Mouse (Mus musculus) heart, adult 8-10 months (tissue): ENCODE results near the gene Asgr2. TPM values are rescaled to one million over a fixed set of nuclear protein-coding genes. Genes with fewer than 3 reads are reported as not detected.
"Not testable (repeated sequence)": the region's sequence is repeated elsewhere in the genome, so short reads cannot be mapped to it uniquely, and the experiment has no call there.

Experiments
- DNase-seq: peaks from one replicate; pipeline ENCODE4 v3.0.0; 2022; ENCODE audit warnings: low spot score
- total RNA-seq, 4 experiments: library from RNA; stranded (reverse); gene quantifications; 2 replicates each; pipeline ENCODE4 v1.2.4; 2022

The Asgr2 gene
- total RNA-seq, 4 experiments from 2014 or later = 0.34 TPM; not detected in 3

GRCm38 (mm10) chr11:70084563-70084962 lies 7.9 kb upstream of the Asgr2 start:
- peak; percentile 38 for DNase-seq

- DNase-seq = no peak
Observed at GRCm38 (mm10) chr11:70097396-70097795, 5.0 kb downstream of the Asgr2 start.

- DNase-seq = no peak
Observed at GRCm38 (mm10) chr11:70099102-70099501, 6.7 kb downstream of the Asgr2 start.

- DNase-seq = no peak
Observed at GRCm38 (mm10) chr11:70099809-70100208, 7.4 kb downstream of the Asgr2 start.

GRCm38 (mm10) chr11:70103701-70104315 lies 11.4 kb downstream of the Asgr2 start:
- no peak for DNase-seq

- DNase-seq = no peak
Observed at GRCm38 (mm10) chr11:70107085-70107484, 14.6 kb downstream of the Asgr2 start.

- no peak for DNase-seq
Observed at GRCm38 (mm10) chr11:70110146-70110545, 17.7 kb downstream of the Asgr2 start.

- no peak for DNase-seq
Observed at GRCm38 (mm10) chr11:70114562-70114961, 22.1 kb downstream of the Asgr2 start.

- no peak for DNase-seq
Observed at GRCm38 (mm10) chr11:70115901-70116300, 23.5 kb downstream of the Asgr2 start.

GRCm38 (mm10) chr11:70129926-70130379 lies 37.5 kb downstream of the Asgr2 start, which contains the start of gene Mgl2:
Gene Mgl2, plus strand, starts transcription at chr11:70130329.
- DNase-seq = peak; percentile 29

- DNase-seq = not testable (repeated sequence)
Observed at GRCm38 (mm10) chr11:70135001-70135400, 42.6 kb downstream of the Asgr2 start.

- DNase-seq = not testable (repeated sequence)
Observed at GRCm38 (mm10) chr11:70135925-70136324, 43.5 kb downstream of the Asgr2 start.

GRCm38 (mm10) chr11:70139171-70139570 lies 46.7 kb downstream of the Asgr2 start:
- DNase-seq = no peak

- DNase-seq = no peak
Observed at GRCm38 (mm10) chr11:70151072-70151471, 58.6 kb downstream of the Asgr2 start.

Other genes with a start within 250 kb of the Asgr2 start
- 10 to 100 TPM; 20.7 to 25.3 (median 21.7) TPM for gene Plscr3, start 246.3 kb upstream of the Asgr2 start, total RNA-seq
- gene Tnk1, start 233.9 kb upstream of the Asgr2 start, total RNA-seq = under 1 TPM in 1 of 4 experiments, not detected in 3; 0.23 TPM
- gene Tmem95, start 214.6 kb upstream of the Asgr2 start, total RNA-seq = not detected
- 1 to 10 TPM; 2.0 to 2.6 (median 2.4) TPM for gene Kctd11, start 211.2 kb upstream of the Asgr2 start, total RNA-seq
- 1 to 10 TPM in 2 of 4 experiments, under 1 TPM in 2; 0.16 to 1.1 (median 0.83) TPM for gene Acap1, start 197.1 kb upstream of the Asgr2 start, total RNA-seq
- gene 2810408A11Rik, start 191.7 kb upstream of the Asgr2 start, total RNA-seq = under 1 TPM; 0.43 to 0.81 (median 0.60) TPM
- 10 to 100 TPM; 38.0 to 50.9 (median 43.4) TPM for gene Neurl4, start 191.6 kb upstream of the Asgr2 start, total RNA-seq
- 10 to 100 TPM; 23.2 to 32.1 (median 27.7) TPM for gene Gps2, start 178.8 kb upstream of the Asgr2 start, total RNA-seq
- 100 to 1,000 TPM; 410 to 451 (median 437) TPM for gene Eif5a, start 170.7 kb upstream of the Asgr2 start, total RNA-seq
- gene Ybx2, start 156.8 kb upstream of the Asgr2 start, total RNA-seq = 10 to 100 TPM; 13.8 to 32.7 (median 24.3) TPM
- gene Slc2a4, start 144.5 kb upstream of the Asgr2 start, total RNA-seq = 100 to 1,000 TPM; 435 to 503 (median 470) TPM
- 1 to 10 TPM in 1 of 4 experiments, not detected in 3; 1.1 TPM for gene Cldn7, start 127.9 kb upstream of the Asgr2 start, total RNA-seq
- 100 to 1,000 TPM; 144 to 172 (median 168) TPM for gene Ctdnep1, start 111.5 kb upstream of the Asgr2 start, total RNA-seq
- 10 to 100 TPM; 41.7 to 57.3 (median 48.1) TPM for gene Elp5, start 110.1 kb upstream of the Asgr2 start, total RNA-seq
- gene Gabarap, start 101.5 kb upstream of the Asgr2 start, total RNA-seq = 100 to 1,000 TPM; 287 to 342 (median 325) TPM
- gene Phf23, start 96.9 kb upstream of the Asgr2 start, total RNA-seq = 10 to 100 TPM; 21.0 to 24.9 (median 23.6) TPM
- 1 to 10 TPM; 4.0 to 6.4 (median 5.1) TPM for gene Dvl2, start 92.0 kb upstream of the Asgr2 start, total RNA-seq
- gene Acadvl, start 77.2 kb upstream of the Asgr2 start, total RNA-seq = 1,000 to 10,000 TPM; 1,233 to 1,415 (median 1,285) TPM
- 1 to 10 TPM; 3.9 to 6.3 (median 5.2) TPM for gene Dlg4, start 75.7 kb upstream of the Asgr2 start, total RNA-seq
- gene Asgr1, start 38.6 kb upstream of the Asgr2 start, total RNA-seq = not detected
- 1 to 10 TPM; 2.6 to 4.5 (median 3.2) TPM for gene Mgl2, start 37.7 kb downstream of the Asgr2 start, total RNA-seq
- 1 to 10 TPM; 1.7 to 4.2 (median 3.2) TPM for gene Clec10a, start 63.6 kb downstream of the Asgr2 start, total RNA-seq
- 1 to 10 TPM in 1 of 4 experiments, under 1 TPM in 3; 0.38 to 2.8 (median 0.68) TPM for gene Slc16a11, start 120.1 kb downstream of the Asgr2 start, total RNA-seq
- gene Slc16a13, start 128.4 kb downstream of the Asgr2 start, total RNA-seq = 1 to 10 TPM; 2.5 to 3.6 (median 3.4) TPM
- gene Bcl6b, start 137.2 kb downstream of the Asgr2 start, total RNA-seq = 10 to 100 TPM in 3 of 4 experiments, 1 to 10 TPM in 1; 5.9 to 22.0 (median 17.3) TPM
- 10 to 100 TPM; 22.2 to 31.6 (median 29.0) TPM for gene 0610010K14Rik, start 145.3 kb downstream of the Asgr2 start, total RNA-seq
- gene Gm21988, start 147.2 kb downstream of the Asgr2 start, total RNA-seq = 1 to 10 TPM; 1.2 to 2.7 (median 2.4) TPM
- 100 to 1,000 TPM in 2 of 4 experiments, 10 to 100 TPM in 2; 91.2 to 119 (median 96.3) TPM for gene Rnasek, start 147.2 kb downstream of the Asgr2 start, total RNA-seq
- 1 to 10 TPM; 2.6 to 4.0 (median 3.1) TPM for gene Alox12, start 162.7 kb downstream of the Asgr2 start, total RNA-seq
- gene Alox12e, start 230.0 kb downstream of the Asgr2 start, total RNA-seq = not detected